Mouse (Mus musculus) heart, embryonic 13.5 days (tissue): Measurements from ENCODE around the gene Llgl2. TPM values are rescaled to one million over a fixed set of nuclear protein-coding genes. Genes with fewer than 3 reads are reported as not detected.

Experiments used
- ATAC-seq: fragments of 200-750 bp; cut with Nextera tagmentation; 2 replicates; pipeline ENCODE4 v1.8.0; 2017; ENCODE audit warnings: moderate TSS enrichment; ENCODE audit not compliant: insufficient number of reproducible peaks, low FRiP score, low TSS enrichment; ENCODE audit errors: extremely low read depth
- H3K27ac ChIP-seq: fragments of 300-500 bp; sonication (generic); replicated peaks from 2 replicates; pipeline ENCODE4 v1.5.1; 2015; ENCODE audit warnings: moderate library complexity, mild to moderate bottlenecking, inconsistent platforms
- H3K27me3 ChIP-seq: fragments of 300-500 bp; sonication (generic); replicated peaks from 2 replicates; pipeline ENCODE4 v1.6.1; 2015; ENCODE audit warnings: mild to moderate bottlenecking, inconsistent platforms
- H3K36me3 ChIP-seq: fragments of 300-500 bp; sonication (generic); 2 replicates; pipeline ENCODE4 v1.6.1; 2015; ENCODE audit warnings: mild to moderate bottlenecking, inconsistent platforms
- H3K4me1 ChIP-seq: fragments of 300-500 bp; sonication (generic); 2 replicates; pipeline ENCODE4 v1.6.1; 2015; ENCODE audit warnings: inconsistent platforms
- H3K4me2 ChIP-seq: fragments of 300-500 bp; sonication (generic); 2 replicates; pipeline ENCODE4 v1.6.1; 2015; ENCODE audit warnings: inconsistent platforms, mild to moderate bottlenecking, moderate library complexity
- H3K4me3 ChIP-seq: fragments of 300-500 bp; sonication (generic); 2 replicates; pipeline ENCODE4 v1.5.1; 2015; ENCODE audit warnings: moderate library complexity, mild to moderate bottlenecking, inconsistent platforms
- H3K9ac ChIP-seq: fragments of 300-500 bp; sonication (generic); 2 replicates; pipeline ENCODE4 v1.6.1; 2015; ENCODE audit warnings: inconsistent platforms, mild to moderate bottlenecking, moderate library complexity
- H3K9me3 ChIP-seq: fragments of 300-500 bp; sonication (generic); 2 replicates; pipeline ENCODE4 v1.6.1; 2016; ENCODE audit warnings: inconsistent platforms
- WGBS: fragments of 180-500 bp; shearing (Covaris S2); methylation state at CpG from one replicate; pipeline ENCODE4 v1.1.7; 2015; ENCODE audit warnings: mixed read lengths; 5-methylcytosine and 5-hydroxymethylcytosine counted together
- polyA plus RNA-seq: library from polyadenylated mRNA; unstranded; fragments of >200 nt; fragmentation: Nextera tagmentation; extraction: Ambion mirVana; gene quantifications from 2 replicates; pipeline ENCODE4 v1.2.1, GENCODE M21; 2015

Llgl2 gene
- polyA plus RNA-seq, 1 experiment from 2014 or later: 18.9 TPM

- no peak for ATAC-seq
- Histone ChIP-seq H3K4me1 (peaks cover 46% of the 10 kb centered on the region), H3K36me3 (peaks cover 32% of the 10 kb centered on the region), H3K4me2 (peak overlapping the region; percentile 99), H3K27me3 (0 out of 2 replicates have a peak, but pooled peaks cover 4% of the 10 kb centered on the region), H3K9me3 (no peaks in the 10 kb centered on the region), H3K4me3 (peak overlapping the region; percentile 88), H3K9ac (peak overlapping the region; percentile 88), H3K27ac (0 out of 2 replicates have a peak overlapping the region, but pooled peaks have one; percentile 22)
- 13% methylated on average over 11 of the region's 11 CpGs for WGBS
Measured at GRCm38 (mm10) chr11:115824813-115825212, 964 bp downstream of the Llgl2 start.

- no peak for ATAC-seq
- 55% methylated on average over 5 of the region's 5 CpGs for WGBS
- no peak overlapping the region for H3K9ac ChIP-seq
- H3K4me2 ChIP-seq: no peak overlapping the region
- no peaks in the 10 kb centered on the region for H3K9me3 ChIP-seq
- H3K27me3 ChIP-seq: 0 out of 2 replicates have a peak, but pooled peaks cover 4% of the 10 kb centered on the region
- H3K27ac ChIP-seq: no peak overlapping the region
- H3K4me3 ChIP-seq: no peak overlapping the region
- peaks cover 62% of the 10 kb centered on the region for H3K4me1 ChIP-seq
- H3K36me3 ChIP-seq: peaks cover 16% of the 10 kb centered on the region
Measured at GRCm38 (mm10) chr11:115826487-115826886, 2.6 kb downstream of the Llgl2 start.

GRCm38 (mm10) chr11:115827624-115828023 is 3.8 kb downstream of the Llgl2 start:
- Histone ChIP-seq H3K9ac (no peak overlapping the region), H3K27ac (no peak overlapping the region), H3K27me3 (0 out of 2 replicates have a peak, but pooled peaks cover 4% of the 10 kb centered on the region), H3K36me3 (peaks cover 4% of the 10 kb centered on the region), H3K4me2 (no peak overlapping the region), H3K4me1 (peaks cover 74% of the 10 kb centered on the region), H3K9me3 (no peaks in the 10 kb centered on the region), H3K4me3 (no peak overlapping the region)
- ATAC-seq: no peak
- 77% methylated on average over 6 of the region's 6 CpGs for WGBS

- peak overlapping the region; percentile 63 for H3K9ac ChIP-seq
- H3K27me3 ChIP-seq: 0 out of 2 replicates have a peak, but pooled peaks cover 4% of the 10 kb centered on the region
- H3K36me3 ChIP-seq: no peaks in the 10 kb centered on the region
- no peak overlapping the region for H3K4me2 ChIP-seq
- WGBS: 41% methylated on average over 4 of the region's 4 CpGs
- no peaks in the 10 kb centered on the region for H3K9me3 ChIP-seq
- no peak overlapping the region for H3K4me3 ChIP-seq
- H3K27ac ChIP-seq: peak overlapping the region; percentile 8
- peaks cover 82% of the 10 kb centered on the region for H3K4me1 ChIP-seq
- no peak for ATAC-seq
Measured at GRCm38 (mm10) chr11:115829036-115829435, 5.2 kb downstream of the Llgl2 start.

GRCm38 (mm10) chr11:115830550-115831325 is 6.9 kb downstream of the Llgl2 start:
- Histone ChIP-seq H3K9me3 (no peaks in the 10 kb centered on the region), H3K4me1 (peaks cover 85% of the 10 kb centered on the region), H3K36me3 (no peaks in the 10 kb centered on the region), H3K4me3 (no peak overlapping the region), H3K27ac (peak overlapping the region; percentile 93), H3K9ac (peak overlapping the region; percentile 61), H3K4me2 (peak overlapping the region; percentile 32), H3K27me3 (0 out of 2 replicates have a peak, but pooled peaks cover 4% of the 10 kb centered on the region)
- 20% methylated on average over 25 of the region's 25 CpGs for WGBS
- ATAC-seq: no peak

- Histone ChIP-seq H3K4me2 (peak overlapping the region; percentile 32), H3K4me3 (no peak overlapping the region), H3K9me3 (no peaks in the 10 kb centered on the region), H3K4me1 (peaks cover 84% of the 10 kb centered on the region), H3K9ac (peak overlapping the region; percentile 61), H3K27me3 (no peaks in the 10 kb centered on the region), H3K36me3 (no peaks in the 10 kb centered on the region), H3K27ac (peak overlapping the region; percentile 93)
- ATAC-seq: no peak
- WGBS: 33% methylated on average over 3 of the region's 3 CpGs
Measured at GRCm38 (mm10) chr11:115831518-115831917, 7.7 kb downstream of the Llgl2 start.

GRCm38 (mm10) chr11:115832064-115832463 is 8.2 kb downstream of the Llgl2 start:
- Histone ChIP-seq H3K27ac (peak overlapping the region; percentile 93), H3K9ac (peak overlapping the region; percentile 70), H3K4me1 (peaks cover 86% of the 10 kb centered on the region), H3K4me2 (peak overlapping the region; percentile 56), H3K36me3 (no peaks in the 10 kb centered on the region), H3K4me3 (no peak overlapping the region), H3K9me3 (no peaks in the 10 kb centered on the region), H3K27me3 (no peaks in the 10 kb centered on the region)
- 59% methylated on average over 6 of the region's 6 CpGs for WGBS
- no peak for ATAC-seq

- Histone ChIP-seq H3K9me3 (no peaks in the 10 kb centered on the region), H3K27me3 (no peaks in the 10 kb centered on the region), H3K4me3 (no peak overlapping the region), H3K9ac (peak overlapping the region; percentile 70), H3K4me2 (peak overlapping the region; percentile 56), H3K27ac (peak overlapping the region; percentile 93), H3K36me3 (no peaks in the 10 kb centered on the region), H3K4me1 (peaks cover 86% of the 10 kb centered on the region)
- no peak for ATAC-seq
- 5% methylated on average over 8 of the region's 8 CpGs for WGBS
Measured at GRCm38 (mm10) chr11:115832523-115832922, 8.7 kb downstream of the Llgl2 start.

- Histone ChIP-seq H3K27me3 (no peaks in the 10 kb centered on the region), H3K9ac (peak overlapping the region; percentile 70), H3K4me3 (0 out of 2 replicates have a peak overlapping the region, but pooled peaks have one; percentile 11), H3K27ac (peak overlapping the region; percentile 93), H3K4me2 (peak overlapping the region; percentile 56), H3K9me3 (no peaks in the 10 kb centered on the region), H3K4me1 (peaks cover 91% of the 10 kb centered on the region), H3K36me3 (no peaks in the 10 kb centered on the region)
- 0 out of 2 replicates have a peak, but pooled peaks have one; percentile 3 for ATAC-seq
- 6% methylated on average over 8 of the region's 8 CpGs for WGBS
Measured at GRCm38 (mm10) chr11:115833021-115833513, 9.2 kb downstream of the Llgl2 start.

- H3K4me1 ChIP-seq: peaks cover 92% of the 10 kb centered on the region
- no peaks in the 10 kb centered on the region for H3K36me3 ChIP-seq
- 71% methylated on average over 6 of the region's 6 CpGs for WGBS
- H3K4me2 ChIP-seq: peak overlapping the region; percentile 56; the same call in 1 of the 2 replicates
- H3K9me3 ChIP-seq: no peaks in the 10 kb centered on the region
- no peaks in the 10 kb centered on the region for H3K27me3 ChIP-seq
- peak overlapping the region; percentile 70; the same call in 1 of the 2 replicates for H3K9ac ChIP-seq
- H3K4me3 ChIP-seq: no peak overlapping the region
- H3K27ac ChIP-seq: peak overlapping the region; percentile 93
- no peak for ATAC-seq
Measured at GRCm38 (mm10) chr11:115834033-115834432, 10.2 kb downstream of the Llgl2 start.

GRCm38 (mm10) chr11:115836656-115837395 is 13.0 kb downstream of the Llgl2 start:
- 36% methylated on average over 11 of the region's 11 CpGs for WGBS
- H3K4me3 ChIP-seq: no peak overlapping the region
- H3K4me1 ChIP-seq: peaks cover 87% of the 10 kb centered on the region
- no peaks in the 10 kb centered on the region for H3K27me3 ChIP-seq
- peak overlapping the region; percentile 20; the same call in 1 of the 2 replicates for H3K9ac ChIP-seq
- no peak for ATAC-seq
- H3K27ac ChIP-seq: peak overlapping the region; percentile 51
- no peaks in the 10 kb centered on the region for H3K36me3 ChIP-seq
- no peaks in the 10 kb centered on the region for H3K9me3 ChIP-seq
- no peak overlapping the region for H3K4me2 ChIP-seq
